Mouse (Mus musculus): ENCODE measurements around the gene Gcnt3.
"Not testable (repeated sequence)": the region's sequence is repeated elsewhere in the genome, so short reads cannot be mapped to it uniquely, and the experiment has no call there.

The Gcnt3 gene

GRCm38 (mm10) chr9:70042935-70043334, 5.0 kb upstream of the Gcnt3 start:
- no peak for DNase-seq (ENCODE audit: low spot score)

GRCm38 (mm10) chr9:70042137-70042536, 4.2 kb upstream of the Gcnt3 start:
- no peak for DNase-seq (ENCODE audit: low spot score)

DNA sequence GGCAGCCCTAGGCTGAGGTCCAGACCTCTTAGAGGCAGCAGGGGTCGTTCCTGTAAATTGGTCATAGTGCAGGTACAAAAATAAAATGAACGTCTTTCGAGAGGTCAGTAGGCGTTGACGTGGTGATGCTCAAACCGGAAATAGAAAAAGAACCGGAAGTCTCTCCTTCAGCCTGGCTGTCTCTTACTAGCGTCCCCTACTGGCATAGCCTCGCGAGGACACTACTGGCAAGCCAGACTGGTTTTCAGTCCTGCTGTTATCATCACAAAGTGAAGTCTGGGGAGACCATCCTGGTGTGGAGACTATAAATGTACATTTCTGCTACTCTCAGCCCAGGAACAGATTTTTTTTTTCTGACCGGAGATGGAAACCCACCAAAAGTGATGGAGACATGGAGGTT, 2.7 kb upstream of the Gcnt3 start:
- no peak for DNase-seq (ENCODE audit: low spot score)

DNA sequence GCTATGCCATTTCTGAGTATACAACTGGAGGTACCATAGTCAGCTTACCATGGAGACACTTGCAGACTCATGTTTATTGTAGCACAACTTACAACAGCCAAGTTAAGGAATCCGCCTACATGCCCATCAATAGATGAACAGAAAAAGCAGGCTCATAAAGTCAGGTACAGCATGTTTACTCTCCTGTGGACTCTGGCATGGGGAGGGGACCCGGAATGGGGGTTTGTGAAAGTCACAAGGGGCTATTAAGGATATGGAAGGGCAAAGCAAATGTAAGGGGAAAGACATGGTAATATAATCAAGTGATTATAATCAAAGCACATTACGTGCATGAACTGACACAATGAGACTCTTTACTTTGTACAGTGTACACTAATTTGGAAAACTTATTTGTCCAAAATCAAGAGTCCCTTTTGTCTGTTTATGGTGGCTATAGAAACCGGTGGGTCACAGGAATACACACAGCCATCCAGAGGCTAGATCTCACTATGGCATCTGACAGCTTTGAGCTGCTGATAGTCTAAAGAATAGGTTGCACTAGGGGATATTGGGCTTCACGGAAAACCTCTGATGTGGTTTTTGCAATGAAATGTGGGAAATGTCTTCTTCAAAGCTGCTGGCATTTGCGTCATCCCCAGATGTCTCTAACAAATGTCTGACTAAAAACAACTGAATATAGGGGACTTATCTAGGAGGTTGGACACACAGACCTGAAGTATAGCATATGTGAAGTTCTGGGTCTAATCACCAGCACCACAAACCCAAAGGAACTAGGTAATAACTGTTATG, 1.9 kb upstream of the Gcnt3 start:
- DNase-seq (ENCODE audit: low spot score): no peak

DNA sequence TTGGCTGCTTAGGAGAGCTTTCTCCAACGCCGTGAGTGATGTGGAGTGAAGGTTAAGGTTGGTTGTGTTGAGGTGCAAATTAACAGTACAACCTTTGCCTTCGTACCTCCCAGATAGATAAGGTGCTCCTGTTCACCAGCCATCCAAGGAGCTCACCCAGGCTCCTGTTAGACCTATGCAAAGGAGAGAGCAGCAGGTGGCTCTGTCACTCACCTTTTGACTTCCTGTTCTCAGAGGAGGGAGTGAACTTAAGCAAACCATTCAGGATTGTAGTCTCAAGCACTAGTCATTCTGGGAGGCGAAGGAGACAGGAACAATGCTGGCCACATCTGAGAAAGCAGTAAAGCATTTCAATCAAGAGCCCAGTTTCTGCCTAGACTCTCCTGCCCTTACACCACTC, 1.2 kb downstream of the Gcnt3 start:
- DNase-seq (ENCODE audit: low spot score): no peak

DNA sequence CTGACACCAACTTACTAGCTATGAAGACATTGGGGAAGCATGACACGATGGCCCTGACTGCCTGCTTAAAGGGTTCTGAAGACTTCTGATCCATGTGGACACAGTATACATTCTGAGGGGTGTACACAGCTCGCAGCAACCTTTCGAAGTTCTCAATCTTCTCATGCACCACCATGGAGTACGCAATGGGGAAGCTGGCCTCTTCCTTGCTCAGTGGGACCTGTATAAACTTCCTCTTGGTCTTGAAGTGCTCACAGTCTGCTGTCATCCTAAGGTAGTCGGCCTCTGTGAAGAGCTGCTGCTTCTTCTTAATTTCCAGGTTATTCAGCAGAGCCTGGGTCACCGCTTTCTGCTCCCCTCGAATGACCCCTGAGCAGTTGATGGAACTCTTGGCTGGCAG, 3.2 kb downstream of the Gcnt3 start:
- no peak for DNase-seq (ENCODE audit: low spot score)

DNA sequence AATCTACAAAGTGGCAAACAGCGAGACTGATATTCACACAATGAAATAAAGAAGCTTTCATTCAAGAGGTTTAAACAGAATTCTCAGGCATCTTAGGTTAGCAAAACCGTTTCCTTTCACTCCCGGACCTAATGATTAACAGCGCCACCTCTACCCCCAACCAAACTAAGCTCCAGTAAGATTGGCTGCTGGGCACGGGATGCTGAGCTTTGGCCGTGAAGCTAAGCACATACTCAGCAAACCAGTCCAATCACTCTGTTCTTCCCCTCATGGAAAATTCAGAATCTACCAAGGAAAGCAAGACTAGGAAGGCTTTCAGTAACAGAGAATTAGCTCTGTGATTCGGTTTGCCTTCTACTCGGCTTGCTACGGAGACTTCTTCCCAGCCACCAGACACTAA, 4.8 kb downstream of the Gcnt3 start:
- DNase-seq (ENCODE audit: low spot score): no peak

- DNase-seq (ENCODE audit: low spot score): no peak
These were observed 5.7 kb downstream of the Gcnt3 start for GRCm38 (mm10) chr9:70032167-70032566.

DNA sequence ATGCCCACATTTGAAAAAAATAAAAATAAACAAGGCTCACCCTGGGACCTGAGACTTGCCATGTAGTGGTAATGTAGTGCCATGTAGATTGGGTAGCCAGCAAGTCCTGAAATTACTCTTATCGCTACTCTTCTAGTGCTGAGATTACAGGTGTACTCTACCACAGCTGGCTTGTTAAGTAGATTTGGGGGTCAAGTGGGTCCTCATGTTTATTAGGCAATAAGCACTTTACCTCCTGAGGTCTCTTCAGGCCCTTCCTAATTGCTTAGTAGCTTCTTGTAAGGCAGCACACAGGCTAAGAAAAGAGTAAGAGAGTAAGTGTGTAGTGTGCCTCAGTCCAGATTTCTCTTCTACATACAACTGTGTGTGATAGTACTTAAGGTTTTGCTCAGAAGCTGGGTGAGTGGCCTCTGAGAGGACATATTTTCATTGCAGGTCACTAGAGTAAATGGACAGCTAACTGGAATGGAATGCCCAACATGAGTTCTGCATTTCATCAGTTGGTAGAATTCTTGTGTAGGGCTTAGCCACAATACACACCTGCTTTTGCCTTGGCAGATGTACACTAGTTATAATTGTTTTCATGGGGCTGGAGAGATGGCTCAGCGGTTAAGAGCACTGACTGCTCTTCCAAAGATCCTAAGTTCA, 12.4 kb downstream of the Gcnt3 start:
- DNase-seq (ENCODE audit: low spot score): no peak

DNA sequence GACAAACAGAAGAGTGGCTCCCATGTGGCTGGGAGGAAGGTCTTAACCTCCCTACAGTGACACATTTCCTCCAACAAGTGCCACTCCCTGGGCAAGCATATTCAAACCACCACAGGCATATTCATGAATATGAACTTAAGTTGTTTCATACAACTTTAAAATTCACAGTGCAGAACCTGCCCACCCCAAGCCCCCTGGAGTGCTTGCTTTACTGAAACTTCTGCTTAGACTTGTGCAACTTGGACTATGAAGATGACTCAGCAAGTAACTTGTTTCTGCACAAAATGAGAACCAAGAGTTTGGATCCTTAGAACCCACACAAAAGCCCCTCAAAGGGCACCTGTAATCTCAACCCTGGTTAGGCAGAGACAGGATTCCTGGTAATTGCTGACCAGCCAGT, 13.2 kb downstream of the Gcnt3 start:
- DNase-seq (ENCODE audit: low spot score): no peak

- DNase-seq (ENCODE audit: low spot score): not testable (repeated sequence)
These were observed 14.3 kb downstream of the Gcnt3 start for GRCm38 (mm10) chr9:70023615-70024014.

GRCm38 (mm10) chr9:70022083-70022482, 15.8 kb downstream of the Gcnt3 start:
- DNase-seq (ENCODE audit: low spot score): no peak

GRCm38 (mm10) chr9:70021610-70022009, 16.3 kb downstream of the Gcnt3 start:
- DNase-seq (ENCODE audit: low spot score): no peak

DNA sequence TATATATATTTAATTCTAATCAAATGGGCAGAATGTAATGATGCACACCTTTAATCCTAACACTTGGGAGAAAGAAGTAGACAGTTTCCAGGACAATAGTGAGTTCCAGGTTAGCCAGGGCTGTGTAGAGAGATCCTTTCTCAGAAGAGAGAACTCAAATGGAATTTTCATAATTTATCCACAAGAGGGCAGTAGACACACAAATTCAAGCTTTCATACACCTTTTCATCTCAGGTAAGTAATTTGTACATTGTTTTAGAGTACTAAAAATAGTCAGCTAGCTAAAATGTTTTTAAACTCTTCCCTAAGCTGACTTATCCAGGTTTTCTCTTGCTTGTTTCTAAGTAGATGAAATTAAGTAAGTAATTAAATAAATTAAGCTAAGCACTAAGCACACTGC, 19.0 kb downstream of the Gcnt3 start:
- DNase-seq (ENCODE audit: low spot score): no peak

DNA sequence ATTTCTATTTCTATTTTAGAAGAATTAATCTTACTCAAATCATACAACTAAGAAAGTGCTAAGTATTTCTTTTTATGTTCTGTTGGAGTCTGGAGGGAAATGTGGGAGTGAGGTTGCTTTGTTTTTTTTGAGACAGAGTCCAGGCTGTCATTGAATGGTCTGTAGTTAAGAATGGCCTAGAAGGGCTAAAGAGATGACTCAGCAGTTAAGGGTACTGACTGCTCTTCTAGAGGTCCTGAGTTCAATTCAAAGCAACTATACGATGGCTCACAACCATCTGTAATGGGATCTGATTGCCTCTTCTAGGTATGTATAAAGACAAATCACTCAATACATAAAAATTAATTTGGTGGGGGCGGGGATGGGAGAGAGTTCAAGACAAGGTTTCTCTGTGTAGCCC, 22.3 kb downstream of the Gcnt3 start:
- DNase-seq (ENCODE audit: low spot score): no peak

- peak; percentile 91 for DNase-seq (ENCODE audit: low spot score)
These were observed 25.4 kb downstream of the Gcnt3 start, which contains the start of gene Gtf2a2 for GRCm38 (mm10) chr9:70012408-70012901. Gtf2a2 (plus strand) TSS chr9:70012550.

DNA sequence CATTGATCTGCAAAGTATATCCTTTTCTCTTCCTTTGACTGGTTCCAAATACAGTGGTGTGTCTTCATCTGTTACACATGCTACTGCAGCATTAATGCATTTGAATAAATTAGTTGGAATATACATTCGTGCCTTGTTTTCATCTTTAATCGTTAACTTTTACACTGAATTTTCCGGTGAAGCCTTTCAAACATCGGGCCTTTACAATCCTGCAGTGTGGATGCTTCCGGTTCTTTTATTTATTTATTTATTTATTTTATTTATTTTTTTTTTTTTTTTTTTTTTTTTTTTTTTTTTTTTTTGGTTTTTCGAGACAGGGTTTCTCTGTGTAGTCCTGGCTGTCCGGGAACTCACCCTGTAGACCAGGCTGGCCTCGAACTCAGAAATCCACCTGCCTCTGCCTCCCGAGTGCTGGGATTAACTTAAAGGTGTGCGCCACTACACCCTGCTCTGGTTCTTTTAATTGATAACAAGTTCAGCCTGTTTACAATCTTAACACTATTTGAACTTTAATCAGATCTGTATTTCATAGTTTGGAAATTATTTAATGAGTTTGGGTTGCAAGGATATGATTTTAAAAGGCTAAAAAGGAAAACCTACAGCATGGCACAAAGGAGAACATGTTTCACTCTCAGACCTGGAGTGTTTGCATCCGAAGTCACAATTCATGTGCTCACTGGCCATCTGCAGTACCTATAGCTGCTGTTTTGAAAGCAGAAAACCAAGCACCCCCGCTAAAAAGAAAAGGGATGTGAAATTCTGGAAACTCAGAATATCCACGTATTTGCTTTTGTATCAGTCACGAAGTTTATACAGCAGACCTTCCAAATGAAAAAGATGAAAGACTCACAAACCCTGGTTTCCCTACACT, 26.1 kb downstream of the Gcnt3 start:
- no peak for DNase-seq (ENCODE audit: low spot score)

- no peak for DNase-seq (ENCODE audit: low spot score)
These were observed 27.0 kb downstream of the Gcnt3 start for GRCm38 (mm10) chr9:70010781-70011473.

DNA sequence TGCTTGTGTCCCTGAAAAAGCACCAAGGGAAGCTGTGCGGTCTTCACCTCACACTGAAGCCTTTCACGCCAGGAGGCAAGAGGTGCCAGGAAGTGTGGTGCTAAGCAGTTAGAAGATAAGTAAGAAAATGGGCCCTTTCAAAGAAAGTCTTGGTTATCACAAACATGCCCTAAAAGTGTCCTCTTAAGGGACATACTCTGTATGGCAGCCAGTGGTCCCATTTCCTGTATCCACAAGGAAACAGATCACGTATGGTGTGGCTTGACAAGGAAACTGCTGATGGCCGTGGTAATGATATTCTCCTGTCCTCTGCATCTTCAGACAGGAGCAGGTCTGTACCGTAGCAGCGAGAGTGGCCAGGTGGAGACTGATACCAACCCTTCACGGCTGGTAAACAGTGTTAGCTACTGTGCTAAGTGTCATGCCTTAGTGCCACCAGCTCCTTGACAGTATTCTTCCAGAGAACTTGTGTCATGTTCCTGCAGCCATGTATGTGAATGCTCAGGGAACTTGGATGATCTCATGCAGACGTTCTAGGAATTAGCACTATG, 28.1 kb downstream of the Gcnt3 start:
- no peak for DNase-seq (ENCODE audit: low spot score)

- no peak for DNase-seq (ENCODE audit: low spot score)
These were observed 30.2 kb downstream of the Gcnt3 start for GRCm38 (mm10) chr9:70007506-70008248.

DNA sequence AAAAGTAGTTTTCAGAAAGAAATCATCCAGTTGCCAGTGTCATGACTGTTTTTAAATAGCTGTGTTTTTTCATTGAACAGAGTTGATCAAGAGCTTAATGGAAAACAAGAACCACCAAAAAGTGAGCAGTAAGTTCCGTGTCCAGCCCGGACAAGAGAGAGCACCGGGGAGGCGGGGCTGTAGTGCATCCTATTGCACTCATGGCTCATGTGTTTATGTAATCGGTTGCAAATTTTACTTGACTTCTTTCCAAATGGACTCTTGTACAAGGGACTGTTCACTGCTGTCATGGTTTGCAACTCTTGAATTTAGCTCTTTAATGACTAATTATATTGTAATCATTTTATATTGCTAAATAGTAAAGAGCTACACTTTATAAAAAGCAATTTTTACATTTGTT, 30.9 kb downstream of the Gcnt3 start:
- DNase-seq (ENCODE audit: low spot score): no peak

All from yolk sac, embryonic 10.5 days (tissue).